Mouse (Mus musculus) ES-E14 (cell line): ENCODE results near the gene Ulk2.

ENCODE experiments used
- CHD2 ChIP-seq: IDR thresholded peaks from 2 replicates; pipeline ENCODE4 v1.6.1; 2014; ENCODE audit warnings: mild to moderate bottlenecking, low read depth, low read length, inconsistent platforms
- HCFC1 ChIP-seq: IDR thresholded peaks from 2 replicates; pipeline ENCODE4 v1.6.1; 2012; ENCODE audit warnings: low read length, inconsistent platforms, borderline replicate concordance; ENCODE audit not compliant: insufficient read depth
- MAFK ChIP-seq: IDR thresholded peaks from 2 replicates; pipeline ENCODE4 v1.6.1; 2014; ENCODE audit warnings: mild to moderate bottlenecking, low read depth, low read length, inconsistent platforms; ENCODE audit not compliant: insufficient read depth
- ZC3H11A ChIP-seq: IDR thresholded peaks from 2 replicates; pipeline ENCODE4 v1.6.1; 2012; ENCODE audit warnings: low read depth, mild to moderate bottlenecking, inconsistent platforms, low read length, borderline replicate concordance
- ZNF384 ChIP-seq: IDR thresholded peaks from 2 replicates; pipeline ENCODE4 v1.6.1; 2012; ENCODE audit warnings: low read depth, low read length, inconsistent platforms

DNA sequence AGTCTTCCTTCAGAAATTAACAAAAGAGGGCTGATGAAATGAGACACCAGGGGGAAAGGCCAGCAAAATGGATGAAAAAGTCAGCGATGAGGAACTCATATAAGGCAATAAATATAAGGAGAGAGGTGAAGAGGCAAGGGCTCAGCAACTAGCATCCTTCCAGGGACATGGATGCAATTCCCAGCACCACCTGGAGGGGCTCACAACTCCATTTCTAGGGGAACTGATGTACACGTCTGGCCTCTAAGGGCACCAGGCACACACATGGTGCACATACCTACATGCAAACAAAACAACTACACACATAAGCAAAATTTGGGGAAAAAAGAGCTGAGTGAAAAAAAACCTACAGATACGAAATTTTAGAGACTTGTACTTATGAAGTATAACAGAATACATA lies 110.4 kb downstream of the Ulk2 start:
- TF ChIP-seq HCFC1 (no peak), CHD2 (no peak), ZNF384 (no peak), ZC3H11A (no peak), MAFK (no peak)
